Mouse (Mus musculus) gastrocnemius, postnatal 36 days (tissue): Measurements from ENCODE around the gene Cherp. TPM values are rescaled to one million over a fixed set of nuclear protein-coding genes. Genes with fewer than 3 reads are reported as not detected.
A peak's percentile ranks its signal among the peaks of the same experiment; 100 is the strongest.

Experiments used
- DNase-seq, 2 experiments: peaks; one replicate each; pipeline ENCODE4 v3.0.0; 2022
- intact Hi-C: fragments of 180-260 bp; cut with DNase I; formaldehyde crosslinking; loops from one replicate; pipeline ENCODE4 v1.15.1; 2025
- long read RNA-seq, 2 experiments: library from polyadenylated mRNA; stranded (forward); transcript quantifications; one replicate each; pipeline ENCODE4 v2.0.0; 2021
- total RNA-seq, 2 experiments: library from RNA; stranded (reverse); gene quantifications; 2 replicates each; pipeline ENCODE4 v1.2.3; 2021

Cherp gene
- total RNA-seq, result 10 to 100 TPM; 19.9 to 24.8 TPM
- long read RNA-seq, experiment 1, partial matches to known transcripts, result 4 of 9 reads
- long read RNA-seq, experiment 1, other reads (novel, unspliced or antisense), result 4 of 9 reads
- long read RNA-seq, experiment 2, partial matches to known transcripts, result 5 of 12 reads
- long read RNA-seq, experiment 2, other reads (novel, unspliced or antisense), result 4 of 12 reads

- intact Hi-C loops, result no loop called here
- peak; percentile 91 to 95 for DNase-seq
Observed at GRCm38 (mm10) chr8:72474826-72475546, at the start of gene Cherp. Cherp (minus strand) TSS chr8:72475226.

DNA sequence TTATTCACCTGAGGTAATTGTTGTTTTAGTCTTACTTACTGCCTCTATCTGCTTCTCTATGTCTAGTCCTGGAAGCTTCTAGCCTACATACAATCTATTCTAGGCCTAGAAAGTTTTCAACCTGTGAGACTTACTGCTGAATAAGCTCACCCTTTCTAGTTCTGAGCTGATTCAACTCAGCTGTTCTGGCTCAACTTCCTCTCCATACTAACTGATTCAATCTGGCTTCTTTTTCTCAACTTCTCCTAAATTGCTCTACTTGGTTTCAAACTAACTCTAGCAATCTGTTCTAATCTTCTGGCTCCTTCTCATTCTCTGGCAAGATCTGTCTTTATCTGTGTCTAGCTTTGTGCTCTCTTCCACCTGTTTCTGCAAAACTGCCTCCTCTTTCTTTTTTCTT lies 46.9 kb upstream of the Cherp start:
- no peak for DNase-seq
- intact Hi-C loops, result no loop called here

- intact Hi-C loops, result no loop called here
- peak in 1 of 2 experiments; percentile 8 for DNase-seq
Observed at GRCm38 (mm10) chr8:72517421-72517988, 42.5 kb upstream of the Cherp start.

GRCm38 (mm10) chr8:72513158-72513557 lies 38.1 kb upstream of the Cherp start:
- DNase-seq, result no peak
- intact Hi-C loops, result no loop called here

- DNase-seq, result no peak
- intact Hi-C loops, result no loop called here
Observed at GRCm38 (mm10) chr8:72512648-72513047, 37.6 kb upstream of the Cherp start.

- intact Hi-C loops, result no loop called here
Observed at GRCm38 (mm10) chr8:72507505-72507904, 32.5 kb upstream of the Cherp start.

GRCm38 (mm10) chr8:72504637-72505314 lies 29.8 kb upstream of the Cherp start:
- DNase-seq, result peak in 1 of 2 experiments; percentile 11
- intact Hi-C loops, result no loop called here

More at GRCm38 (mm10) chr8:72507505-72507904, 32.5 kb upstream of the Cherp start:
- peak in 1 of 2 experiments; percentile 11 for DNase-seq

DNA sequence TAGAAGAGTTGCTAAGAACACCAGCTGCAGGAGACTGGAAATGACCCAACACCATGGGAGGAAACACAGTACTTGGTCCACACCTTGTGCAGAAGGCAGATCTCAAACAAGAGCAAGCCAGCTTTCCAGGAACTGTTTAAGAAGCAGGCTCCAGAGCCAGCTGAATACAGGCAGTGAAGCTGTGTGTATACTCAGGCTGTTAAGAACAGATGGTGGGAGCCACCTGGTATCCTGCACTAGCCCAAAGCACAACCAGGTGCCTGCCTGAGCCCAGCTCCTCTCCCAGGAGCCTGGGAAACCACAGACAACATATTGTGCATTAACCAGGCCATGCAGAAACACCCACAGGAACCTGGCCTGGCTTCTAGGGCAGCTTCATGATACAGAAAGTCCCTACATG lies 29.1 kb upstream of the Cherp start:
- intact Hi-C loops, result no loop called here
- DNase-seq, result peak in 1 of 2 experiments; percentile 8

DNA sequence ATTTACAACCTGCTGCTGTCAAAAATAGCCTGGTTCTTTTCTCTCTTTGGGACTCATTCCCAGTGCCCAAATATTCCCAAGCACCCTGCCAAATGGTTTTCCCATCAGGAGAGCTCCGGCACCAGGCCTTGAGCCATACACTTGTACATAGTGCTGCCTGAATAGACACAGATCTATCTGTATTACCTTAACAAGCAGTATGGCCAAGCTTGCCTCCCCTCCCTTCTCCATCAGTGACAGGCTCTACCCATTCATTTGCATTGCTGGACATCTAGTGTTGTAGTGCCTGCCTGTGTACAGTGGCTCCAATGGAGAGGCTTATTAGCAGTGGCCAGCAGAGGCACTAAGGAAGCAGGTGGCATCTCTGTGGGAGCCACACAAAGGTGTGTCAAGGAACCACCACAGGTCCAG lies 25.5 kb upstream of the Cherp start:
- intact Hi-C loops, result no loop called here

GRCm38 (mm10) chr8:72499521-72500284 lies 24.7 kb upstream of the Cherp start:
- DNase-seq, result peak in 1 of 2 experiments; percentile 55
- intact Hi-C loops, result loop anchor here (2.0 to 5.0 kb wide), 2 partner anchors 48 to 73 kb away; partner anchors contain the start of genes Med26 and Tmem38a

More for the DNA sequence above, 25.5 kb upstream of the Cherp start:
- no peak for DNase-seq

- DNase-seq, result no peak
- intact Hi-C loops, result loop anchor here (2.0 to 5.0 kb wide), 2 partner anchors 49 to 74 kb away; partner anchors contain the start of genes Med26 and Tmem38a
Observed at GRCm38 (mm10) chr8:72498527-72498926, 23.5 kb upstream of the Cherp start.

GRCm38 (mm10) chr8:72497911-72498310 lies 22.9 kb upstream of the Cherp start:
- no peak for DNase-seq
- intact Hi-C loops, result loop anchor here (2.0 to 5.0 kb wide), 2 partner anchors 49 to 75 kb away; partner anchors contain the start of genes Med26 and Tmem38a

DNA sequence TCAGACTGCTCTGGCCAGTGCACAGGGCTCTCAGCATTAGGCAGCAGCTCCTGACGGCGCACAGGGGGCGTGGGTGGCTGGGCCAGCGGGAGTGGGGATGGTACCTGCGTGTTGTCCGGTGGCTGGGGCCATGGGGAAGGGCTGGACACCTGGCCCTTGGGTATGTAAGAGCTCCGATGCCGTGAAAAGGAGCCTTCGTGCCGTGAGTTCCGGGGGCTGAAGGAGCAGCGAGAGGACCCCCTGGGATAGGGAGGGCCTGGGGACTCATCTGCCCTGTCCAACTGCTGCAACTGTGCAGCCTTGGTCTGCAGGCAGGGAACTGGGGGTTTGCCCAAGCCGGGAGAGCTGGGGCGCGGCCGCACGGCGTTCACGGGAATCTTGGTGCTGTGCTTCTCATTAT lies 21.2 kb upstream of the Cherp start:
- no peak for DNase-seq
- intact Hi-C loops, result loop anchor here (5.0 kb wide), 1 partner anchor 51 kb away; the partner anchor contains the start of gene Med26

GRCm38 (mm10) chr8:72495411-72496111 lies 20.5 kb upstream of the Cherp start:
- no peak for DNase-seq

DNA sequence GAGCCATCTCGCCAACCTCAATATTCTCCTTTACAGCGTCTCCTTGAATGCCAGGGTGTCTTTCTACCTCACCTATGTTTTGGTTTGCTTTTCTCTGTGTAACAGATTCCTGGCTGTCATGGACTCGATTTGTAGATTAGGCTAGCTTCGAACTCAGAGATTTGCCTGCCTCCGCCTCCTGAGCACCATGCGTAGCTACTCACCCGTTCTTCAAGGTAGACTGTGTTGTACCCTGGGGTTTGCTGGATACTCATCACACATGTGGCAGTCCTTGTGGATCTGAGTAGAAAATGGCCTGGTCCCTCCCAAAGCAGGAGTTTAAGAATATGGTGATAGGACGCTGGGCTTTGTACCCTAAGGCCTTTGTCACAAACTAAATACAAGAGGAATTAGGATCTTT lies 18.4 kb upstream of the Cherp start:
- no peak for DNase-seq
- intact Hi-C loops, result no loop called here

More at GRCm38 (mm10) chr8:72495411-72496111, 20.5 kb upstream of the Cherp start:
- intact Hi-C loops, result loop anchor here (5.0 kb wide), 1 partner anchor 52 kb away; the partner anchor contains the start of gene Med26

DNA sequence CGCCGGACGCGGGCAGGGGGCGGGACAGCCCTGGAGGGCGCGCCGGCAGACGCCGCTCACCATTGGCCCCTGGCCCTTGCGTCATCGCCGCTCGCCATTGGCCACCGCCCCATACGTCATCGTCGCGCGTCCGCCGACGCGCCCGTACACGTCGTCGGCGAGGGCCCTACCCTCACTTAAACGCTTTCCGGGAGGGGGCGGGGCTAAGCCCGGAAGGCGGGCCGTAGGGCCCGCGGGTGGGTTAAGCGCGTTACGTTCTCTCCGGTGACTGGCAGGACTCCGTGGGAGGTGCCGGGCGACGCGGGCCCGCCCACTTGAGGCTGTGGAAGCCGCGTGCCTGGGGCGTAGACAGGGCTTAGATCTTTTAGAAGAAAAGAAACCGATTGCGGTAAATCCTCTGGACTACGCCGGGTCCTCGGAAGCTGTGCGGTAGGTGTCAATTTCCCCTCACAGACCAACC lies 17.6 kb upstream of the Cherp start:
- intact Hi-C loops, result no loop called here
- peak; percentile 98 to 99 for DNase-seq

- peak in 1 of 2 experiments; percentile 31 for DNase-seq
- intact Hi-C loops, result no loop called here
Observed at GRCm38 (mm10) chr8:72491680-72492621, 16.9 kb upstream of the Cherp start, which contains the start of gene Slc35e1. Slc35e1 (minus strand) TSS chr8:72492614.

- intact Hi-C loops, result no loop called here
- no peak for DNase-seq
Observed at GRCm38 (mm10) chr8:72491017-72491416, 16.0 kb upstream of the Cherp start.
